Mouse (Mus musculus): ENCODE results near the gene Sycn. TPM values are rescaled to one million over a fixed set of nuclear protein-coding genes. Genes with fewer than 3 reads are reported as not detected.

The Sycn gene
- polyA plus RNA-seq, 1 experiment = 0.31 TPM

- Histone ChIP-seq H3K27ac (ENCODE audit: control insufficient read depth, insufficient read depth, low read depth, low read length) (no peak within 1 kb of the TSS), H3K4me1 (ENCODE audit: control insufficient read depth, insufficient read depth, low read length) (peaks cover 31% of the 10 kb centered on the region), H3K27me3 (ENCODE audit: control insufficient read depth, insufficient read depth, low read length) (peaks cover 4% of the 10 kb centered on the region), H3K4me3 (ENCODE audit: control insufficient read depth, low read depth, low read length) (peak within 1 kb of the TSS; percentile 20), H3K36me3 (ENCODE audit: control insufficient read depth, insufficient read depth, low read length) (no peaks in the 10 kb centered on the region)
- TF ChIP-seq CTCF (IDR thresholded peaks at IDR 0.05; ENCODE audit: control insufficient read depth, insufficient read depth, insufficient replicate concordance, low read depth, low read length) (no peak), POLR2A (IDR thresholded peaks at IDR 0.05; ENCODE audit: control insufficient read depth, low read depth, low read length) (no peak)
Measured at GRCm38 (mm10) chr7:28547154-28547553, 6.5 kb downstream of the Sycn start, which contains the start of gene Nccrp1. Gene Nccrp1 (minus strand): TSS chr7:28547254.

- TF ChIP-seq POLR2A (IDR thresholded peaks at IDR 0.05; ENCODE audit: control insufficient read depth, low read depth, low read length) (no peak), CTCF (IDR thresholded peaks at IDR 0.05; ENCODE audit: control insufficient read depth, insufficient read depth, insufficient replicate concordance, low read depth, low read length) (no peak)
- H3K36me3 ChIP-seq (ENCODE audit: control insufficient read depth, insufficient read depth, low read length) = no peaks in the 10 kb centered on the region
- H3K4me1 ChIP-seq (ENCODE audit: control insufficient read depth, insufficient read depth, low read length) = peaks cover 31% of the 10 kb centered on the region
- H3K27me3 ChIP-seq (ENCODE audit: control insufficient read depth, insufficient read depth, low read length) = peaks cover 4% of the 10 kb centered on the region
- H3K4me3 ChIP-seq (ENCODE audit: control insufficient read depth, low read depth, low read length) = no peak overlapping the region
- no peak overlapping the region for H3K27ac ChIP-seq (ENCODE audit: control insufficient read depth, insufficient read depth, low read depth, low read length)
Measured at GRCm38 (mm10) chr7:28547628-28548027, 6.9 kb downstream of the Sycn start.

- Histone ChIP-seq H3K27ac (ENCODE audit: control insufficient read depth, insufficient read depth, low read depth, low read length) (no peak overlapping the region), H3K4me1 (ENCODE audit: control insufficient read depth, insufficient read depth, low read length) (peaks cover 4% of the 10 kb centered on the region; the same call in 1 of the 2 replicates), H3K36me3 (ENCODE audit: control insufficient read depth, insufficient read depth, low read length) (no peaks in the 10 kb centered on the region), H3K4me3 (ENCODE audit: control insufficient read depth, low read depth, low read length) (no peak overlapping the region), H3K27me3 (ENCODE audit: control insufficient read depth, insufficient read depth, low read length) (no peaks in the 10 kb centered on the region)
- TF ChIP-seq CTCF (IDR thresholded peaks at IDR 0.05; ENCODE audit: control insufficient read depth, insufficient read depth, insufficient replicate concordance, low read depth, low read length) (no peak), POLR2A (IDR thresholded peaks at IDR 0.05; ENCODE audit: control insufficient read depth, low read depth, low read length) (no peak)
Measured at GRCm38 (mm10) chr7:28553076-28553475, 12.4 kb downstream of the Sycn start.

GRCm38 (mm10) chr7:28555939-28556535 lies 15.4 kb downstream of the Sycn start:
- Histone ChIP-seq H3K27me3 (ENCODE audit: control insufficient read depth, insufficient read depth, low read length) (no peaks in the 10 kb centered on the region), H3K36me3 (ENCODE audit: control insufficient read depth, insufficient read depth, low read length) (no peaks in the 10 kb centered on the region; the same call in 1 of the 2 replicates), H3K27ac (ENCODE audit: control insufficient read depth, insufficient read depth, low read depth, low read length) (no peak overlapping the region), H3K4me1 (ENCODE audit: control insufficient read depth, insufficient read depth, low read length) (peaks cover 2% of the 10 kb centered on the region; the same call in 1 of the 2 replicates), H3K4me3 (ENCODE audit: control insufficient read depth, low read depth, low read length) (no peak overlapping the region)
- TF ChIP-seq CTCF (IDR thresholded peaks at IDR 0.05; ENCODE audit: control insufficient read depth, insufficient read depth, insufficient replicate concordance, low read depth, low read length) (no peak), POLR2A (IDR thresholded peaks at IDR 0.05; ENCODE audit: control insufficient read depth, low read depth, low read length) (no peak)

- H3K4me1 ChIP-seq (ENCODE audit: control insufficient read depth, insufficient read depth, low read length) = peaks cover 2% of the 10 kb centered on the region; the same call in 1 of the 2 replicates
- no peaks in the 10 kb centered on the region for H3K27me3 ChIP-seq (ENCODE audit: control insufficient read depth, insufficient read depth, low read length)
- H3K27ac ChIP-seq (ENCODE audit: control insufficient read depth, insufficient read depth, low read depth, low read length) = no peak overlapping the region
- TF ChIP-seq CTCF (IDR thresholded peaks at IDR 0.05; ENCODE audit: control insufficient read depth, insufficient read depth, insufficient replicate concordance, low read depth, low read length) (no peak), POLR2A (IDR thresholded peaks at IDR 0.05; ENCODE audit: control insufficient read depth, low read depth, low read length) (no peak)
- no peaks in the 10 kb centered on the region; the same call in 1 of the 2 replicates for H3K36me3 ChIP-seq (ENCODE audit: control insufficient read depth, insufficient read depth, low read length)
- H3K4me3 ChIP-seq (ENCODE audit: control insufficient read depth, low read depth, low read length) = no peak overlapping the region
Measured at GRCm38 (mm10) chr7:28557069-28557468, 16.4 kb downstream of the Sycn start.

- TF ChIP-seq POLR2A (IDR thresholded peaks at IDR 0.05; ENCODE audit: control insufficient read depth, low read depth, low read length) = no peak
- TF ChIP-seq CTCF (IDR thresholded peaks at IDR 0.05; ENCODE audit: control insufficient read depth, insufficient read depth, insufficient replicate concordance, low read depth, low read length) = no peak
- H3K36me3 ChIP-seq (ENCODE audit: control insufficient read depth, insufficient read depth, low read length) = no peaks in the 10 kb centered on the region; the same call in 1 of the 2 replicates
- peaks cover 2% of the 10 kb centered on the region; the same call in 1 of the 2 replicates for H3K4me1 ChIP-seq (ENCODE audit: control insufficient read depth, insufficient read depth, low read length)
- no peak overlapping the region for H3K4me3 ChIP-seq (ENCODE audit: control insufficient read depth, low read depth, low read length)
- no peaks in the 10 kb centered on the region for H3K27me3 ChIP-seq (ENCODE audit: control insufficient read depth, insufficient read depth, low read length)
- H3K27ac ChIP-seq (ENCODE audit: control insufficient read depth, insufficient read depth, low read depth, low read length) = no peak overlapping the region
Measured at GRCm38 (mm10) chr7:28557708-28558107, 17.0 kb downstream of the Sycn start.

GRCm38 (mm10) chr7:28558486-28558885 lies 17.8 kb downstream of the Sycn start:
- Histone ChIP-seq H3K27me3 (ENCODE audit: control insufficient read depth, insufficient read depth, low read length) (no peaks in the 10 kb centered on the region), H3K36me3 (ENCODE audit: control insufficient read depth, insufficient read depth, low read length) (no peaks in the 10 kb centered on the region; the same call in 1 of the 2 replicates), H3K4me1 (ENCODE audit: control insufficient read depth, insufficient read depth, low read length) (no peaks in the 10 kb centered on the region), H3K4me3 (ENCODE audit: control insufficient read depth, low read depth, low read length) (no peak overlapping the region), H3K27ac (ENCODE audit: control insufficient read depth, insufficient read depth, low read depth, low read length) (no peak overlapping the region)
- TF ChIP-seq CTCF (IDR thresholded peaks at IDR 0.05; ENCODE audit: control insufficient read depth, insufficient read depth, insufficient replicate concordance, low read depth, low read length) = no peak
- no peak for TF ChIP-seq POLR2A (IDR thresholded peaks at IDR 0.05; ENCODE audit: control insufficient read depth, low read depth, low read length)
